Mouse (Mus musculus): ENCODE data around the gene Acnat2. TPM values are rescaled to one million over a fixed set of nuclear protein-coding genes. Genes with fewer than 3 reads are reported as not detected.
"Not testable (repeated sequence)": the region's sequence is repeated elsewhere in the genome, so short reads cannot be mapped to it uniquely, and the experiment has no call there.

Gene Acnat2
- polyA plus RNA-seq, 1 experiment from 2014 or later = not detected

- H3K4me2 ChIP-seq (ENCODE audit: low read depth, low read length) = no peak overlapping the region
- no peak overlapping the region for H3K9ac ChIP-seq (ENCODE audit: low read length)
- no peaks in the 10 kb centered on the region for H3K9me3 ChIP-seq (ENCODE audit: control insufficient read depth, low read length)
- H3K4me3 ChIP-seq (ENCODE audit: low read length) = no peak overlapping the region
- H3K27me3 ChIP-seq (ENCODE audit: control insufficient read depth, insufficient read depth, low read depth, low read length) = no peaks in the 10 kb centered on the region
- H3K36me3 ChIP-seq (ENCODE audit: control insufficient read depth, insufficient read depth, low read length) = no peaks in the 10 kb centered on the region
- no peak for ATAC-seq (ENCODE audit: low read depth)
- no peaks in the 10 kb centered on the region for H3K4me1 ChIP-seq (replicated peaks; ENCODE audit: control insufficient read depth, insufficient read depth, low read length)
- H3K27ac ChIP-seq (ENCODE audit: low read length) = no peak overlapping the region
- WGBS = 41% methylated on average over 2 of the region's 2 CpGs
These were observed 50.9 kb downstream of the Acnat2 start for GRCm38 (mm10) chr4:49357097-49357496.

GRCm38 (mm10) chr4:49350470-49350869, 57.5 kb downstream of the Acnat2 start:
- no peaks in the 10 kb centered on the region for H3K4me1 ChIP-seq (replicated peaks; ENCODE audit: control insufficient read depth, insufficient read depth, low read length)
- WGBS = 76% methylated on average over 4 of the region's 4 CpGs
- no peak overlapping the region for H3K4me3 ChIP-seq (ENCODE audit: low read length)
- no peaks in the 10 kb centered on the region for H3K9me3 ChIP-seq (ENCODE audit: control insufficient read depth, low read length)
- no peaks in the 10 kb centered on the region for H3K27me3 ChIP-seq (ENCODE audit: control insufficient read depth, insufficient read depth, low read depth, low read length)
- H3K27ac ChIP-seq (ENCODE audit: low read length) = no peak overlapping the region
- no peaks in the 10 kb centered on the region for H3K36me3 ChIP-seq (ENCODE audit: control insufficient read depth, insufficient read depth, low read length)
- no peak overlapping the region for H3K9ac ChIP-seq (ENCODE audit: low read length)
- no peak overlapping the region for H3K4me2 ChIP-seq (ENCODE audit: low read depth, low read length)
- no peak for ATAC-seq (ENCODE audit: low read depth)

DNA sequence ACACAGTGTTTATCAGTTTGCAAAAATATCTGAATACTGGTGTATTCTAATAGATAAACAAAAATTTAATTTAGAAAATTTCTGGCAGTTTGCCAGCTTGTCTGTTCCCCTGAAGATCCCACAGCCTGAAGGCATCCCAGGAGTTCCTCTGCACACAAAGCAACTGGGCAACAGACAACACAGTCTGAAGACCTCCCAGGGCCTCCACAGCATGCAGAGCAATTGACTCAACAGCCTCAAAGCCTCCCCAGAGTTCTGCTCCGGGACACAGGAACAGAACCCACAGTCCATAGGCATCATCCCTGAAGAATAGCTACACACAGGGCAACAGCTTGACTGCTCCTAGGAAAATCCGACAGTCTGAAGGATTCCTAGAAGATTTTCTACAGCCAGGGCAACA, 59.3 kb downstream of the Acnat2 start:
- Histone ChIP-seq H3K9me3 (ENCODE audit: control insufficient read depth, low read length) (no peaks in the 10 kb centered on the region), H3K9ac (ENCODE audit: low read length) (no peak overlapping the region), H3K4me2 (ENCODE audit: low read depth, low read length) (no peak overlapping the region), H3K4me1 (replicated peaks; ENCODE audit: control insufficient read depth, insufficient read depth, low read length) (no peaks in the 10 kb centered on the region), H3K36me3 (ENCODE audit: control insufficient read depth, insufficient read depth, low read length) (no peaks in the 10 kb centered on the region), H3K27ac (ENCODE audit: low read length) (no peak overlapping the region), H3K27me3 (ENCODE audit: control insufficient read depth, insufficient read depth, low read depth, low read length) (no peaks in the 10 kb centered on the region), H3K4me3 (ENCODE audit: low read length) (no peak overlapping the region)
- no peak for ATAC-seq (ENCODE audit: low read depth)
- WGBS = 76% methylated on average over 2 of the region's 2 CpGs

GRCm38 (mm10) chr4:49348001-49348400, 60.0 kb downstream of the Acnat2 start:
- H3K4me1 ChIP-seq (replicated peaks; ENCODE audit: control insufficient read depth, insufficient read depth, low read length); H3K9me3 ChIP-seq (ENCODE audit: control insufficient read depth, low read length); H3K4me3 ChIP-seq (ENCODE audit: low read length); H3K27me3 ChIP-seq (ENCODE audit: control insufficient read depth, insufficient read depth, low read depth, low read length); H3K36me3 ChIP-seq (ENCODE audit: control insufficient read depth, insufficient read depth, low read length); H3K27ac ChIP-seq (ENCODE audit: low read length); H3K4me2 ChIP-seq (ENCODE audit: low read depth, low read length); ATAC-seq (ENCODE audit: low read depth); H3K9ac ChIP-seq (ENCODE audit: low read length): not testable (repeated sequence)
- 71% methylated on average over 1 of the region's 1 CpGs for WGBS

GRCm38 (mm10) chr4:49340091-49340490, 67.9 kb downstream of the Acnat2 start:
- H3K4me1 ChIP-seq (replicated peaks; ENCODE audit: control insufficient read depth, insufficient read depth, low read length); H3K27ac ChIP-seq (ENCODE audit: low read length); H3K4me3 ChIP-seq (ENCODE audit: low read length); H3K9me3 ChIP-seq (ENCODE audit: control insufficient read depth, low read length); H3K36me3 ChIP-seq (ENCODE audit: control insufficient read depth, insufficient read depth, low read length); H3K27me3 ChIP-seq (ENCODE audit: control insufficient read depth, insufficient read depth, low read depth, low read length); H3K4me2 ChIP-seq (ENCODE audit: low read depth, low read length); ATAC-seq (ENCODE audit: low read depth); H3K9ac ChIP-seq (ENCODE audit: low read length): not testable (repeated sequence)
- 54% methylated on average over 3 of the region's 3 CpGs for WGBS

- not testable (repeated sequence) for H3K36me3 ChIP-seq (ENCODE audit: control insufficient read depth, insufficient read depth, low read length); H3K4me1 ChIP-seq (replicated peaks; ENCODE audit: control insufficient read depth, insufficient read depth, low read length); H3K27me3 ChIP-seq (ENCODE audit: control insufficient read depth, insufficient read depth, low read depth, low read length); H3K4me3 ChIP-seq (ENCODE audit: low read length); H3K9ac ChIP-seq (ENCODE audit: low read length); H3K9me3 ChIP-seq (ENCODE audit: control insufficient read depth, low read length); H3K27ac ChIP-seq (ENCODE audit: low read length); H3K4me2 ChIP-seq (ENCODE audit: low read depth, low read length); ATAC-seq (ENCODE audit: low read depth)
- 69% methylated on average over 3 of the region's 4 CpGs for WGBS
These were observed 70.0 kb downstream of the Acnat2 start for GRCm38 (mm10) chr4:49337949-49338348.

Other genes with a start within 250 kb of the Acnat2 start
- gene Acnat1, start 65.8 kb upstream of the Acnat2 start, polyA plus RNA-seq (2015; fragmentation: Nextera tagmentation; extraction: Ambion mirVana) = 0.49 and 0.58 TPM in 2 replicates
- gene Baat, start 98.4 kb upstream of the Acnat2 start, polyA plus RNA-seq (2015; fragmentation: Nextera tagmentation; extraction: Ambion mirVana) = not detected in 2 replicates
- gene Mrpl50, start 112.9 kb upstream of the Acnat2 start, polyA plus RNA-seq (2015; fragmentation: Nextera tagmentation; extraction: Ambion mirVana) = 62.1 and 64.7 TPM in 2 replicates
- 9.6 TPM in 2 replicates for gene Zfp189, start 113.0 kb upstream of the Acnat2 start, polyA plus RNA-seq (2015; fragmentation: Nextera tagmentation; extraction: Ambion mirVana)
- 0.53 and 6.3 TPM in 2 replicates for gene Aldob, start 141.4 kb upstream of the Acnat2 start, polyA plus RNA-seq (2015; fragmentation: Nextera tagmentation; extraction: Ambion mirVana)
- 25.9 and 27.6 TPM in 2 replicates for gene Tmem246, start 189.7 kb upstream of the Acnat2 start, polyA plus RNA-seq (2015; fragmentation: Nextera tagmentation; extraction: Ambion mirVana)
- 38.1 and 41.2 TPM in 2 replicates for gene Rnf20, start 223.9 kb upstream of the Acnat2 start, polyA plus RNA-seq (2015; fragmentation: Nextera tagmentation; extraction: Ambion mirVana)